Mouse (Mus musculus): ENCODE measurements around the gene Klf13. TPM values are rescaled to one million over a fixed set of nuclear protein-coding genes. Genes with fewer than 3 reads are reported as not detected.

Gene Klf13
- polyA plus RNA-seq, 1 experiment from 2014 or later: 27.5 TPM

DNA sequence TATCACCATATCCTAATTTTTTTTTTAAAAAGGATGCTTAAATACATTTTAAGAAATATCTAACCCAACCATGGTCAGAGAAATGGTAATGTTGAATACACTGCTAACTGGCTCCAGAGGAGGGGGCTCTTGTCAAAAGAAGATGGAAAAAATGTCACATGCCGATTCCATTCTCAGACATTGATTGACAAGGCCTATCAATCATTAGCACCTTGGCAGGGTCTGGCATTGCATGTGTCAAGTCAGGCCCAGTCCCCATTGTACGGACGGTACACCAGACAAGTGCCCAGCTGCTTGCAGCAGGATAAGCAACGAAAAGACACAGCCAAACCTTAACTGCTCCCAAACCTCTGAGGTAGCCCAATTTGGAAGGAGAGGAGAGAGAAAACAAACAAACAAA is 44.1 kb downstream of the Klf13 start:
- no peak for DNase-seq (ENCODE audit: low spot score)
- Histone ChIP-seq H3K9me3 (replicated peaks; ENCODE audit: low read length) (no peaks in the 10 kb centered on the region), H3K27ac (no peak overlapping the region), H3K4me1 (replicated peaks; ENCODE audit: insufficient read depth, low read length) (peaks cover 18% of the 10 kb centered on the region), H3K4me3 (replicated peaks; ENCODE audit: low read depth, low read length) (no peak overlapping the region), H3K9ac (ENCODE audit: low read depth, low read length) (no peak overlapping the region), H3K27me3 (ENCODE audit: insufficient read depth, low read length) (no peaks in the 10 kb centered on the region), H3K36me3 (ENCODE audit: insufficient read depth, low read length) (0 out of 2 replicates have a peak, but pooled peaks cover 6% of the 10 kb centered on the region), H3K4me2 (ENCODE audit: low read length) (no peak overlapping the region)
- 0 out of 2 replicates have a peak, but pooled peaks have one; percentile 7 for TF ChIP-seq CTCF (IDR thresholded peaks at IDR 0.05; ENCODE audit: low read depth)
- 76% methylated on average over 4 of the region's 4 CpGs for WGBS
- ATAC-seq (replicated peaks; ENCODE audit: low FRiP score, low read depth): no peak

DNA sequence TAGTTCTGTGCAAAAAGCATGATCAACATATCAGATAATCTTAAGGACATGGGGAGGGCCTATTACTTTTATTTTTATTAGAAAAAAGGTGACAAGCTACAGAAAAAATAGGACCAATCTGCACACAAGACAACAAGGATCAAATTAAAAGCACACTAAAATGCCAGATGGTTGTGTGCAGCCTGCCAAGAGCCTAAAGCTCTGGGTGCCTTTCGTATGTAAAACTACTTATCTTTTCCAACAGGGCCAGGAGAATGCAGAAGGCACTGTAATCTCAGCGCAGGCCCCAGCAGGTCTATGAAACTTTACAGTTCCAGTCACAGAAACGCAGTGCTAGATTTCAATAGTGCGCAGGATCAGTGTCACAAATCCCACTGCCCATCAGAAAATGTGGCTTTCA is 45.0 kb downstream of the Klf13 start:
- Histone ChIP-seq H3K4me2 (ENCODE audit: low read length) (no peak overlapping the region), H3K27ac (no peak overlapping the region), H3K36me3 (ENCODE audit: insufficient read depth, low read length) (0 out of 2 replicates have a peak, but pooled peaks cover 6% of the 10 kb centered on the region), H3K27me3 (ENCODE audit: insufficient read depth, low read length) (no peaks in the 10 kb centered on the region), H3K9ac (ENCODE audit: low read depth, low read length) (no peak overlapping the region), H3K4me1 (replicated peaks; ENCODE audit: insufficient read depth, low read length) (peaks cover 24% of the 10 kb centered on the region), H3K4me3 (replicated peaks; ENCODE audit: low read depth, low read length) (no peak overlapping the region), H3K9me3 (replicated peaks; ENCODE audit: low read length) (no peaks in the 10 kb centered on the region)
- no peak for TF ChIP-seq CTCF (IDR thresholded peaks at IDR 0.05; ENCODE audit: low read depth)
- no peak for DNase-seq (ENCODE audit: low spot score)
- 77% methylated on average over 4 of the region's 4 CpGs for WGBS
- no peak for ATAC-seq (replicated peaks; ENCODE audit: low FRiP score, low read depth)

DNA sequence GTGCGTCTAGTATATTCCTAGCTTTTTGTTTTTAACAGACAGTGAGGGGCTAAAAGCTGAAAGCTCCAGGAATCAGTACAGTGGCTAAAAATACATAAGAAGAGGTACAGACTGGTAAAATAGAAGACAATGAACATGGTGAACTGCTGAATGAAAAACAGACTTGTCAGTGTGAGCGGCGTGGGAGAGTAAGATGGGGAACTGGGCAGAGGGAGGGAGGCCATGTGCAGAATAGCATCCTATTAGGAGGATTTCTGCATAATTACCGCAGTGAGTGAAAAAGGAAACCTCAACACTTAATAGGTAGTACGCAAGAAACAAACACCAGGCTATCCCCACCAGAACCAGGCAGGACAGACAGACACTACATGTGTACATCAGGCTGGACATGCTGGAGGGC is 45.5 kb downstream of the Klf13 start:
- Histone ChIP-seq H3K36me3 (ENCODE audit: insufficient read depth, low read length) (0 out of 2 replicates have a peak, but pooled peaks cover 6% of the 10 kb centered on the region), H3K9ac (ENCODE audit: low read depth, low read length) (no peak overlapping the region), H3K27me3 (ENCODE audit: insufficient read depth, low read length) (no peaks in the 10 kb centered on the region), H3K4me2 (ENCODE audit: low read length) (no peak overlapping the region), H3K4me3 (replicated peaks; ENCODE audit: low read depth, low read length) (no peak overlapping the region), H3K27ac (no peak overlapping the region), H3K9me3 (replicated peaks; ENCODE audit: low read length) (no peaks in the 10 kb centered on the region), H3K4me1 (replicated peaks; ENCODE audit: insufficient read depth, low read length) (peaks cover 26% of the 10 kb centered on the region)
- no peak for ATAC-seq (replicated peaks; ENCODE audit: low FRiP score, low read depth)
- WGBS: 93% methylated on average over 5 of the region's 5 CpGs
- no peak for TF ChIP-seq CTCF (IDR thresholded peaks at IDR 0.05; ENCODE audit: low read depth)
- no peak for DNase-seq (ENCODE audit: low spot score)

GRCm38 (mm10) chr7:63891488-63892075 is 47.1 kb downstream of the Klf13 start:
- H3K4me1 ChIP-seq (replicated peaks; ENCODE audit: insufficient read depth, low read length): peaks cover 17% of the 10 kb centered on the region; the same call in 1 of the 2 replicates
- no peak for ATAC-seq (replicated peaks; ENCODE audit: low FRiP score, low read depth)
- 0 out of 2 replicates have a peak, but pooled peaks cover 6% of the 10 kb centered on the region for H3K36me3 ChIP-seq (ENCODE audit: insufficient read depth, low read length)
- H3K4me3 ChIP-seq (replicated peaks; ENCODE audit: low read depth, low read length): no peak overlapping the region
- no peaks in the 10 kb centered on the region for H3K27me3 ChIP-seq (ENCODE audit: insufficient read depth, low read length)
- TF ChIP-seq CTCF (IDR thresholded peaks at IDR 0.05; ENCODE audit: low read depth): no peak
- H3K9me3 ChIP-seq (replicated peaks; ENCODE audit: low read length): no peaks in the 10 kb centered on the region
- H3K4me2 ChIP-seq (ENCODE audit: low read length): no peak overlapping the region
- no peak for DNase-seq (ENCODE audit: low spot score)
- H3K9ac ChIP-seq (ENCODE audit: low read depth, low read length): no peak overlapping the region
- 83% methylated on average over 43 of the region's 43 CpGs for WGBS
- no peak overlapping the region for H3K27ac ChIP-seq

DNA sequence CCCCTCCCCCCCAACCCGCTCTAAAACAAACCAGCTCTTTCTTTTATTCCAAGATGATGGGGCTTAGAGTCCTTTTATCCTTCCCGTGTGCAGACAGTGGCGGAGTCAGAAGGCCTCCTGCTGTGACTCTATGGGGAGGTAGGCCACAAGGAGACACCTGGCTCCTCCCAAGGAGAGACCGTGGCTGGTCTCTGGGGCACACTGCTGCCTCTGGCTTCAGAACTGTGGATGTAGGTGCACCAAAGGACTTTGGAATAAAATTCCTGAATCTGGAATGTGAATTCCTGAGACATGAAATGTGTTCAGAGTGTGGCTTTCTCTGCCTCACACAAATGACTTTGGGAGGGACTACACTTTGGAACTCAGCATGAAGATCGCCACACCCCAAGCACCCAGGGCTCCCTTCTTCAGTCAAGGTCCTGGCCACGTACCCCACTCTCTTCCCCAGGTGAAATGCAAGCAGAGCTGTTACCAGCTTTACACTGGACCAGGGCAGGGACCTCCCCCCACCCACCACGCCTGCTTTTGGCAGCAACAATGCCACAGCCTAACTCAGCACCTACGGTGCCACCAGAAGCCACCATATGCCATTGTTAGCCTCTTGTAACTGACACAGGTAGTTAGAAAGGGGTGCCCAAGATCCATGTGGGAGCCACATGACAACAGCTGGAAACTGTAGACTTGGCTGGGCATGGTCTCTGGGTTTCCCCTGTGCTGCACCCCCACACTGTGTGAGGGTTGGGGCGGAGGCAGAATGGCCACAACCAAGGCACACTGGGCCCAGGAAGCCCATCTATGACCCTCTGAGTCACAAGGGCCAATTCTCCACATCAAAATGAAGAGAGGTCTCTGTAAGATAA is 49.4 kb downstream of the Klf13 start:
- Histone ChIP-seq H3K4me2 (ENCODE audit: low read length) (no peak overlapping the region), H3K36me3 (ENCODE audit: insufficient read depth, low read length) (0 out of 2 replicates have a peak, but pooled peaks cover 6% of the 10 kb centered on the region), H3K4me1 (replicated peaks; ENCODE audit: insufficient read depth, low read length) (peaks cover 15% of the 10 kb centered on the region; the same call in 1 of the 2 replicates), H3K9ac (ENCODE audit: low read depth, low read length) (no peak overlapping the region), H3K4me3 (replicated peaks; ENCODE audit: low read depth, low read length) (no peak overlapping the region), H3K27me3 (ENCODE audit: insufficient read depth, low read length) (no peaks in the 10 kb centered on the region), H3K27ac (peak overlapping the region; percentile 19; the same call in 1 of the 2 replicates), H3K9me3 (replicated peaks; ENCODE audit: low read length) (no peaks in the 10 kb centered on the region)
- no peak for ATAC-seq (replicated peaks; ENCODE audit: low FRiP score, low read depth)
- TF ChIP-seq CTCF (IDR thresholded peaks at IDR 0.05; ENCODE audit: low read depth): no peak
- DNase-seq (ENCODE audit: low spot score): no peak
- 80% methylated on average over 9 of the region's 9 CpGs for WGBS

DNA sequence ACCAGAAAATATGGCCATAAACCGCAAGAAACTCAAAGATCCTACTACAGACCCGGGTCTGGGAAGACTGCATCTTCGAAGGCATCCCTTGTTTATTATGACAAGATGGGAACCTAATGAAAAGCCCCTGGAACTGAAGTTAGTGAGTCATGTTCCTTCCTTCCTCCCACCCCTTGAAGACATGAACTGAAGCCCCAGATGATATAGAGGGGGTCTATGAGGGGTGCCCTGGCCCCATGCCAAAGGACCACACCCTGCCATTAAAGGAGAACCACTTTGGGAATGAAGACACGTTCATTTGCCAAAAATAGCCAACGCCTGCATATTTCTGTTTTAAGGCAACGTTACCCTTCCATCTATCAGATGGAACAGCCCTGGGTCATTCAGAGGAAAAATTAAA is 50.0 kb downstream of the Klf13 start:
- Histone ChIP-seq H3K4me2 (ENCODE audit: low read length) (no peak overlapping the region), H3K27ac (no peak overlapping the region), H3K9me3 (replicated peaks; ENCODE audit: low read length) (no peaks in the 10 kb centered on the region), H3K4me1 (replicated peaks; ENCODE audit: insufficient read depth, low read length) (peaks cover 15% of the 10 kb centered on the region; the same call in 1 of the 2 replicates), H3K4me3 (replicated peaks; ENCODE audit: low read depth, low read length) (no peak overlapping the region), H3K27me3 (ENCODE audit: insufficient read depth, low read length) (no peaks in the 10 kb centered on the region), H3K36me3 (ENCODE audit: insufficient read depth, low read length) (0 out of 2 replicates have a peak, but pooled peaks cover 6% of the 10 kb centered on the region), H3K9ac (ENCODE audit: low read depth, low read length) (no peak overlapping the region)
- ATAC-seq (replicated peaks; ENCODE audit: low FRiP score, low read depth) (no peak), DNase-seq (ENCODE audit: low spot score) (no peak)
- no peak for TF ChIP-seq CTCF (IDR thresholded peaks at IDR 0.05; ENCODE audit: low read depth)
- 70% methylated on average over 6 of the region's 6 CpGs for WGBS
